Mouse (Mus musculus): ENCODE results near the gene Cacng1.

The Cacng1 gene

DNA sequence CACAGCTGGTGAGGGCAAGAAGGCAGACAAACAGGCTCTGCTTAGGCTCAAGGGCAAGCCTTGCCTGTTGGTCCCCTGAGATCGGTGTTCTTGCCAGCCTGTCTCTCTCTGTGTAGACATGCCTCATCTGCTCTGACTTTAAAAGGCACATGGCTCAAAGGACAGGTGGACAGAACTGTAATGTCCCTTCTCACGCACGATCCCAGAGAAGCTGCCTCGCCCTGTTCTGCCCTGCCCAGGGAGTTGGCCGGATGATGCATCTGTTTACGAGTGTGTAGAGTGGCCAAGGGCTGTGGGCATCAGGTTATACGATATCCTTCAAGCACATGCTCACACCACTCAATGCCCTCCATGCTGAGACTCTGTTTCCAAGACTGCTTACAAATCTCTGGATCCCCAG, 2.0 kb downstream of the Cacng1 start:
- ATAC-seq (ENCODE audit: insufficient number of reproducible peaks, low FRiP score, low TSS enrichment) = no peak

DNA sequence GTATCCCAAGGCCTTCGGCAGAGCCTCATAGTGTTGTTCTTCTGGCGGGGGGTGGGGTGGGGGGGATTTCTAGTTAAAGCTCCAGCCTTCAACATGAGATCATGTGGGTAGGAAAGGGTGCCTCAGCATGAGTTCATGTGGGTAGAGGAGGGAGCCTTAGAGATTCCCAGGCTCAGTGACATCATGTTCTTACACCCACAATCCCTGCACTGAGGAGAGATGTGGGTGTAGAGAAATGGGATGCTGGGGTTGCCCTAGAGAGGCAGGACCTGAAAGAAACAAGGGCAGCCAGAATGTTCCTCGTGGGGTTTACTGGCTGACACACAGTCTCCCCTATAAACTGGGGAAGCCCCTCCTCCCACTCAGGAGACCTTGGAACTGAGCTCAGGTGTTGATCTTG, 5.9 kb downstream of the Cacng1 start:
- ATAC-seq (ENCODE audit: insufficient number of reproducible peaks, low FRiP score, low TSS enrichment) = no peak

GRCm38 (mm10) chr11:107707897-107708610, 8.3 kb downstream of the Cacng1 start:
- ATAC-seq (ENCODE audit: insufficient number of reproducible peaks, low FRiP score, low TSS enrichment) = no peak

DNA sequence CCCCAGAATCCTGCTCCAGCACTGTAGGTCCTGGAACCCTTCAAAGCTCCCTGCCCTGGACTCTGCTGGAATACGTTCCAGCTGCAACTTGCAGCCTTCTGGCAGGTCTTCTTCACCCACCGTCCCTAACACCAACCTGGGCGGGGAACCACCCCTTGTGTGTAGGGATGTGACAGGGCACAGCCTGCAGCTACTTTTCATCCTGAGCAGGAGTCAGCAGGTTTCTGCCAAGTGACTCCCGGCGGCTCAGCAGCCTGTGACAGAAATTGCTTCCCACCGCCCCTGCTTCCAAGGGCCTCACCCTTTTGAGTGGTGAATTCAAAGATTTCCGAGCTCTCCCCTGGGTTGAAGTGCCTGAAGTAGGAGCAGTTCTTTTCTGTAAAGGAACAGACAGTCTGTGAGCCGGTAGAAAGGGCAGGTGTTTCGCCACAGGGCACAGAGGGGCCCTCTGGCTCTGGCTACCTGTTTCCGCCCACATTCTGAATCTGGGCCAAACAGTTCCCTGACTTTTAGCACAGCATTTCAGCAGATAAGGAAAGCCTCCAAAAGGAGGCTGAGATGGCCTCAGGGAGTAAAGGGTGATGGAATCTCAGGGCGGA, 10.7 kb downstream of the Cacng1 start:
- ATAC-seq (ENCODE audit: insufficient number of reproducible peaks, low FRiP score, low TSS enrichment) = peak; percentile 50

DNA sequence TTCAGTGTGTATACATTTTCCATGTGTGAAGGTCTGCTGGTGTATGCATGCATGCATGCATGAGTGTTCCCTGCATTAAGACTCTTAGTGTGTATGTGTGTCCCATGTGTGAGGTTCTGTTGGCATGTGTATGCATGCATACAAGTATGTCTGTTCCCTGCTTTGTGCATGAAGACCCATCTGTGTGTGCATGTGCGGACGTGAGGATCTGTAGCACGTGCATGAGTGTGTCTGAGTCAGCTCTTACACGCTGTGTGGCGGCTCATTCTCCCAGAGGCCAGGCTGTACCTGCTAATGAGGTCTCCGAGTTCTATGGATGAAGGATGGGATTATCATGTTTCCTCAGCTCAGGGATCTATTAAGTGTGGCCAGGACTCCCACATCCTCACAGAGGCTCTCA, 11.3 kb downstream of the Cacng1 start:
- no peak for ATAC-seq (ENCODE audit: insufficient number of reproducible peaks, low FRiP score, low TSS enrichment)

DNA sequence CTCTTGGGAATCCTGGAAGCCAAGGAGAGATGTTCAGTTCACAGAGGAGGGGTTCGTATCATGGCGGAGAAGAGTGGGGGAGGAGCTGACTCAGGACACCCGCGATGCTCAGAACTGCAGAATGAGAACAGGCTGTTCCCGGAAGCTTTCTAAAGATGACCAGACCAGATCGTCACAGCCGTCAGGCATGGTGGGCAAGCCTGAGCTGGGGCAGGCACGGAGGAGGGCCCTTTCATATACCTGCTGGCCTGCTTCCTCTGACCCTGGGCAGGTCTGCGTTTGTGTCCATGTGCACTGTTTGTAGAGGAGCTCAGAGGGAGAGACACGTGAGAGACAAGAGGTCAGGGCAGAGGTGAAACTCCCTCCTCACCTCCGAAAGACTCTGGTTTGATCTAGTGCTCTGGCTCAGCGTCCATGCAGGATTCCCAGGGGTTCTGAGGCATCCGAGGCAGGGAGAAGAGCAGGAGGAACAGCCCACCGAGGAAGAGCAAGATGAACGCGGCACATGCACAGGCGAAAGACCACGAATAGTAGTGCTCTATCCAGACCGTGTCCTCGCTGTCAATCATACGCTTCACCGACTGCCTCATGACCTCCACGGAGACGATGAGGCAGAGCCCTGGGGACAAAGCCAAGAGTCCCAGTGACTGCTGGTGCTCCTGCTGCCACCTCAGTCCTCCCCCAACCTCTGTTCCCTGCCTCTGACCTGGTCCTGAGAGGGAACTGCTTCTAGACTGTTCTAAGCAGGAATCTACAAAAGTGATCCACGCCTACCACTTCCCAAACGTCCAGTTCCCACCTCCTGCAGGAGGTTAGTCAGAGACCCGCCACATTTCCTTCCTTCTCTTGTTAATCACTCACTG, 12.8 kb downstream of the Cacng1 start:
- ATAC-seq (ENCODE audit: insufficient number of reproducible peaks, low FRiP score, low TSS enrichment) = no peak

- ATAC-seq (ENCODE audit: insufficient number of reproducible peaks, low FRiP score, low TSS enrichment) = no peak
Measured at GRCm38 (mm10) chr11:107699967-107700366, 16.4 kb downstream of the Cacng1 start.

DNA sequence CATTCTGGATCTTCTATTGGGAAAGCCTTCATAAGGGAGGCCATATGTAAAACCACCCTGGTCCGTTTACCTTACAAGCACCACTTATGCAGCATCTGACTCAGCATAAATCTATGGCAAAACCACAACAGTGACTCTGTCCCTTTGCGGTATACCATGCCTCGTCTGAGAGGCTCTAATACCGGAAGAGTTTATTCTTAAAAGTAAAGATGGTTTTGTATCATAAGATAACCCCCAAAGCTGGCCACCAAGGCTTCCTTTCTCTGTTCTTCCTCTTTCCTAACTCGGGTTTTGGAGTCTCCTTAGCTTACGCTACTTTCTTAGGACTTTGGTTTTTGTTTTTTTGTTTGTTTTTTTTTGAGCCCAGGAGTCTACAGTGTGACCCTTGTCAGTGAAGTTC, 23.0 kb downstream of the Cacng1 start:
- no peak for ATAC-seq (ENCODE audit: insufficient number of reproducible peaks, low FRiP score, low TSS enrichment)

GRCm38 (mm10) chr11:107691569-107691968, 24.8 kb downstream of the Cacng1 start:
- ATAC-seq (ENCODE audit: insufficient number of reproducible peaks, low FRiP score, low TSS enrichment) = no peak

- ATAC-seq (ENCODE audit: insufficient number of reproducible peaks, low FRiP score, low TSS enrichment) = no peak
Measured at GRCm38 (mm10) chr11:107688480-107688879, 27.8 kb downstream of the Cacng1 start.

- ATAC-seq (ENCODE audit: insufficient number of reproducible peaks, low FRiP score, low TSS enrichment) = no peak
Measured at GRCm38 (mm10) chr11:107686290-107686689, 30.0 kb downstream of the Cacng1 start.

GRCm38 (mm10) chr11:107683544-107684465, 32.5 kb downstream of the Cacng1 start:
- ATAC-seq (ENCODE audit: insufficient number of reproducible peaks, low FRiP score, low TSS enrichment) = no peak

- ATAC-seq (ENCODE audit: insufficient number of reproducible peaks, low FRiP score, low TSS enrichment) = no peak
Measured at GRCm38 (mm10) chr11:107682694-107683355, 33.5 kb downstream of the Cacng1 start.

DNA sequence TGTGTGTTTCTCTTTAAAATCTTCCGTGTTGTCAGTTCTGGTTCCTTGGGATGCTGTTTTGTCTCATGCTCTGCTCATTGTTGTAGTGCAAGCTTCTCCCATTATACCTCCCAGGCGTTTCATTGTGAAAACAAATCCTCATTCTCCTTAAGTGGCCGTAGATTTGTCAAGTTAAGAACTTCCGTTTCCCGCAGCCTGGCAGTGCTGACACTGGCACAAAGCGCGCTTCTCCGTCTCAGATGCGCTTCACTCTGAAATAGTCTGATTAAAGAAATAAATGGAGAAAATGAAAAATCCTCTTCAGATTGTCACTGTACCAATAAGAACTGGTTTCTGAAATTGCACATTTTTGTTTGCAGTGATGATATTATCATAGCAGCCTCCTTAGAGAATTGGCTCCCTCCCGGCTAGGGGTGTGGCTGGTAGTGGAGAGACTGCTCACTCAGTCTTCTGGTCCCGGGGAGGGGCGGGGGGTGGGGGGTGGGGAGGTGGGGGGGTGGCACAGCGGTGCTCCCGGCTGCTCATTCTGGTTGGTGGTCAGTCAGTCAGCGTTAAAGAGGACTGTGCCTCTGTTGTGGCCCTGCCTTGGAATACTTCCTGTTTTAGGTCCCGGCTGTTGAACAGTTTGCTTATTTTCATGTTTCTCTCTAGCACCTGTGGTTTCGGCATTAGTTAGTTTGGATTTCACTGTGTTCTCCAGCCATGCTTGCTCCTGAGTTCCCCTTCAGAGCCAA, 39.9 kb downstream of the Cacng1 start:
- no peak for ATAC-seq (ENCODE audit: insufficient number of reproducible peaks, low FRiP score, low TSS enrichment)

DNA sequence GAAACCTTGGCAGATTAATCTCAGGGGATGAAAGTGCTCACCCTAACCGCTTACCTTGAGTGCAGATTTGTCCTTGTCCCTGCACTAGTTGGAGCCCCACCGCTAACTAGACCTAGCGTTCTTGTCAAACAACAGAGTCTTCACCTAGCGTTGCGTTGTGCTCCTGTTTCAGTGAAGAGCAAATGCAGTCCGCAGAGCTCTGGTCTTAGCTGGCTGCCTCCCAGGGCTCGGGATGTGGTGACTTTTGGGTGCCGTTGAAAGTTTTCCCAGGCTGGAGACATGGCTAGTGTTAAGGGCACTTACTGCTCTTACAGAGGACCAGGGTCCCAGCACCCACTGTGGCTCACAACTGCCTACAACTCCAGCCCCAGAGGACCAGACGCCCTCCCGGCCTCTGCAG, 41.1 kb downstream of the Cacng1 start:
- no peak for ATAC-seq (ENCODE audit: insufficient number of reproducible peaks, low FRiP score, low TSS enrichment)

- ATAC-seq (ENCODE audit: insufficient number of reproducible peaks, low FRiP score, low TSS enrichment) = no peak
Measured at GRCm38 (mm10) chr11:107674601-107675000, 41.7 kb downstream of the Cacng1 start.

- no peak for ATAC-seq (ENCODE audit: insufficient number of reproducible peaks, low FRiP score, low TSS enrichment)
Measured at GRCm38 (mm10) chr11:107674006-107674405, 42.3 kb downstream of the Cacng1 start.

DNA sequence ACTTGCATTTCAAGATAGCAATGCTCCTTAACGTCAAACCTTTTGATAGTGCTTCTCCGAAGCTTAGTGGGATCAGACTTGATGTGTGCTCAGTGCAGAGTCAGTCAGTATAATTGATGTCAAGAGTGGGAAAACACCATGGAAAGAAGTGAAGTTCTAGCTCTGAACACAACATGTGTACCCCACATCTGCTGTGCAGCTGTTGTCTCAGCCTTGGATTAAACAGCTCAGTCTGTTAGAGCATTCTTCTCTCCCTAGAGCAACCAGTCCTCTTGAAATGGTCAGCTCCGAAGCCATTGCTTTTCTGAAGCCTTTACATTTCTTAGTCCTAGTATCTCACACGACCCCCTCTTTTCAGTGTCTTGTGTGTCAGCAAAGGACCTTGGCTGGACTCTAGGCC, 47.3 kb downstream of the Cacng1 start:
- no peak for ATAC-seq (ENCODE audit: insufficient number of reproducible peaks, low FRiP score, low TSS enrichment)

- no peak for ATAC-seq (ENCODE audit: insufficient number of reproducible peaks, low FRiP score, low TSS enrichment)
Measured at GRCm38 (mm10) chr11:107668223-107668622, 48.1 kb downstream of the Cacng1 start.

All from cerebellum, adult (tissue).